Mouse (Mus musculus) limb, embryonic 11.5 days (tissue): ENCODE results near the gene Orc2. TPM values are rescaled to one million over a fixed set of nuclear protein-coding genes. Genes with fewer than 3 reads are reported as not detected.

Experiments used
- ATAC-seq: fragments of 200-750 bp; cut with Nextera tagmentation; 2 replicates; pipeline ENCODE4 v1.8.0; 2017; ENCODE audit warnings: low read depth; ENCODE audit not compliant: insufficient number of reproducible peaks, low FRiP score, low TSS enrichment
- DNase-seq: peaks from one replicate; pipeline ENCODE4 v3.0.0-alpha.2; 2015; ENCODE audit warnings: low spot score
- H3K27ac ChIP-seq: fragments of 300-500 bp; sonication (generic); replicated peaks from 2 replicates; pipeline ENCODE4 v1.5.1; 2014; ENCODE audit warnings: low read depth, mild to moderate bottlenecking, low read length
- H3K27me3 ChIP-seq: fragments of 300-500 bp; sonication (generic); 2 replicates; pipeline ENCODE4 v1.6.1; 2014; ENCODE audit warnings: mild to moderate bottlenecking, low read length, mixed read lengths; ENCODE audit not compliant: control insufficient read depth, insufficient read depth
- H3K36me3 ChIP-seq: fragments of 300-500 bp; sonication (generic); 2 replicates; pipeline ENCODE4 v1.6.1; 2014; ENCODE audit warnings: mild to moderate bottlenecking, low read length, moderate library complexity, mixed read lengths; ENCODE audit not compliant: control insufficient read depth, insufficient read depth
- H3K4me1 ChIP-seq: fragments of 300-500 bp; sonication (generic); 2 replicates; pipeline ENCODE4 v1.6.1; 2014; ENCODE audit warnings: low read length, mixed read lengths; ENCODE audit not compliant: control insufficient read depth, insufficient read depth
- H3K4me2 ChIP-seq: fragments of 300-500 bp; sonication (generic); 2 replicates; pipeline ENCODE4 v1.6.1; 2014; ENCODE audit warnings: low read depth, mild to moderate bottlenecking, moderate library complexity; ENCODE audit not compliant: severe bottlenecking
- H3K4me3 ChIP-seq: fragments of 300-500 bp; sonication (generic); 2 replicates; pipeline ENCODE4 v1.5.1; 2014; ENCODE audit warnings: low read depth, low read length
- H3K9ac ChIP-seq: fragments of 300-500 bp; sonication (generic); 2 replicates; pipeline ENCODE4 v1.6.1; 2014; ENCODE audit warnings: mild to moderate bottlenecking, low read length
- H3K9me3 ChIP-seq: fragments of 300-500 bp; sonication (generic); 2 replicates; pipeline ENCODE4 v1.6.1; 2016; ENCODE audit warnings: low read length; ENCODE audit not compliant: control insufficient read depth
- WGBS: fragments of 180-500 bp; shearing (Covaris S2); extraction: QIAGEN DNeasy Blood & Tissue Kit; methylation state at CpG from one replicate; pipeline ENCODE4 v1.1.7; 2014; 5-methylcytosine and 5-hydroxymethylcytosine counted together
- polyA plus RNA-seq: library from polyadenylated mRNA; unstranded; fragments of >200 nt; fragmentation: Nextera tagmentation; extraction: Ambion mirVana; gene quantifications from 2 replicates; pipeline ENCODE4 v1.2.1, GENCODE M21; 2014

Orc2 gene
- polyA plus RNA-seq, 1 experiment from 2014 or later: 53.6 TPM

DNA sequence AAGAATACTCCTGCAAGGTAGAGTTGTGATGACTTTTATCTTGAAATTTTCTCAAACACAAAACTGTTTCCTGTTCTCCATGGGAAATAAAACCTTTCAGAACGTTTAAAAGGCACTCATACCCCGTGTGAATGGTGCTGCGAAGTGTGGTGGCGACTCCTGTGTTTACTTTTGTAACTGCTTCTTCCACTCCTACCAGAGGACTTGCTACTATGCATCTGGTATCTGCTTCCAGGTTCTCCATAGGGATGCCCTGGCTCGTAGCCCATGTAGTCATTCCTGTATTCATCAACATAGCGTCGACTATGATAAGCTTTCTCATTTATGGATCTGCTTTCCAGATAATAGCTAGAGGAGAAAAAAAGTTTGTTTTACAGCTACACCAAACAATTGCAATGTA lies 83.9 kb downstream of the Orc2 start:
- peaks cover 26% of the 10 kb centered on the region for H3K36me3 ChIP-seq
- 81% methylated on average over 7 of the region's 7 CpGs for WGBS
- no peak overlapping the region for H3K27ac ChIP-seq
- no peak for DNase-seq
- H3K9me3 ChIP-seq: no peaks in the 10 kb centered on the region
- 0 out of 2 replicates have a peak, but pooled peaks cover 4% of the 10 kb centered on the region for H3K4me1 ChIP-seq
- no peak overlapping the region for H3K9ac ChIP-seq
- H3K27me3 ChIP-seq: no peaks in the 10 kb centered on the region
- no peak overlapping the region for H3K4me2 ChIP-seq
- ATAC-seq: no peak
- H3K4me3 ChIP-seq: no peak overlapping the region

DNA sequence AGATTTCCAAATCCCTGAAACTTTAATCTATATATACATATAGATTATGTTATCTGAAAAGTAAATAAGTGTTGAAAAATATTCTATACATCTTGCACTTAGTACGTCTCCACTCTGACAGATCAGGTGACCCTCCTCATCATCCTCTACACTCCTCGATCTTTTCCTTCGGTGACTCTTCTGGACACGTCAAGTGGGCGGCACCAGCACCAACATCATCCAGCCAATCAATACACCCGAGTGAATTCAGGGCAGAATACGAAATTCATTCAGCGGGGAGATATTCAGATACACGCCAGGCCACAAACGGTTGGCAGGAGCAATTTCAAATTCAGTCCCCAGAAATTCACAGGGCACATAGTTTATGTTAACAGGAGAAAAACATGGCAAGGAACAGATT lies 84.9 kb downstream of the Orc2 start:
- H3K9ac ChIP-seq: no peak overlapping the region
- 94% methylated on average over 10 of the region's 10 CpGs for WGBS
- no peak for DNase-seq

DNA sequence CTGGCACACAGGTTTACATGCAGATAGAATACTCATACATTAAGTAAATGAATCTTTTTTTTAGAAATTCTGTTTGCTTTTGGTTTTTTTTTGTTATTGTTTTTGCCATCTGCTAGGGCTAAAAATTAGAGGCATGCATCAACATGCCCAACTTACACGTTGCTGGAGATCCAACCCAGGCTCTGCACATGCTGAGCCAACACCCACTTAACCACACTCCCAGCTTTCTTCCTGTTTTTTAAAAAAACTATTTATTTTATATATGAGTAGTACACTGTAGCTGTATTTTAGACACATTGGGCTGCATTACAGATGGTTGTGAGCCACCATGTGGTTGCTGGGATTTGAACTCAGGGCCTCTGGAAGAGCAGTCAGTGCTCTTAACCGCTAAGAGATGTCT lies 88.9 kb downstream of the Orc2 start:
- no peak overlapping the region for H3K4me3 ChIP-seq
- 92% methylated on average over 2 of the region's 2 CpGs for WGBS
- no peak overlapping the region for H3K9ac ChIP-seq
- H3K36me3 ChIP-seq: peaks cover 48% of the 10 kb centered on the region
- no peaks in the 10 kb centered on the region for H3K27me3 ChIP-seq
- ATAC-seq (no peak), DNase-seq (no peak)
- H3K27ac ChIP-seq: no peak overlapping the region
- no peaks in the 10 kb centered on the region for H3K9me3 ChIP-seq
- no peak overlapping the region for H3K4me2 ChIP-seq
- H3K4me1 ChIP-seq: 0 out of 2 replicates have a peak, but pooled peaks cover 2% of the 10 kb centered on the region

More for the DNA sequence above, 84.9 kb downstream of the Orc2 start:
- H3K4me3 ChIP-seq: no peak overlapping the region
- no peak for ATAC-seq
- H3K9me3 ChIP-seq: no peaks in the 10 kb centered on the region
- H3K27ac ChIP-seq: no peak overlapping the region
- H3K4me1 ChIP-seq: 0 out of 2 replicates have a peak, but pooled peaks cover 4% of the 10 kb centered on the region
- H3K4me2 ChIP-seq: no peak overlapping the region
- H3K27me3 ChIP-seq: no peaks in the 10 kb centered on the region
- H3K36me3 ChIP-seq: peaks cover 27% of the 10 kb centered on the region

DNA sequence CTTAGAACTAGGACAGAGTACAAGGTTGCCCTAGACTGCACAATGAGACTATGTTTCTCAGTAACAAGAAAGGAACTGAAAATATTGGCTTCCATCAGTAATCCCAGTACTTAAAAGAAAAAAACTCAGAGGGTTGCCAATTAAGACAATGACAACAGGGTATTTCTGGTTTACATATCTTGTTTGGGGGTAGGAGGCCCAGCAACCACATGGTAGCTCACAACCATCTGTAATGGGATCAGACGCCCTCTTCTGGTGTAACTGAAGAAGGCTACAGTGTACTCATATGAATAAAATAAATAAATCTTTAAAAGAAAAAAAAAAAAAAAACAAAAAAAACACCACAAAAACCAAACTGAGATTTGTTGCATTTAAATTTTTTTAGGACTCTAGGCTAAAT lies 89.5 kb downstream of the Orc2 start:
- ATAC-seq: no peak
- H3K27me3 ChIP-seq: no peaks in the 10 kb centered on the region
- no peaks in the 10 kb centered on the region for H3K4me1 ChIP-seq
- H3K36me3 ChIP-seq: peaks cover 46% of the 10 kb centered on the region
- DNase-seq: no peak
- no peak overlapping the region for H3K27ac ChIP-seq
- no peak overlapping the region for H3K4me2 ChIP-seq
- no peak overlapping the region for H3K4me3 ChIP-seq
- H3K9me3 ChIP-seq: no peaks in the 10 kb centered on the region
- no peak overlapping the region for H3K9ac ChIP-seq
- WGBS: 46% methylated on average over 1 of the region's 1 CpGs

Other genes with a start within 250 kb of the Orc2 start
- gene Aox2, start 226.8 kb downstream of the Orc2 start, polyA plus RNA-seq: 0.09 TPM in 1 of 2 replicates, not detected in the other
- gene Bzw1, start 112.2 kb downstream of the Orc2 start, polyA plus RNA-seq: 499 and 502 TPM in 2 replicates
- gene Clk1, start 81.0 kb downstream of the Orc2 start, polyA plus RNA-seq: 166 and 176 TPM in 2 replicates
- gene Nif3l1, start 60.0 kb downstream of the Orc2 start, polyA plus RNA-seq: 68.4 and 68.8 TPM in 2 replicates
- 57.2 and 64.1 TPM in 2 replicates for gene Ppil3, start 59.6 kb downstream of the Orc2 start, polyA plus RNA-seq
- gene Fam126b, start 81.2 kb upstream of the Orc2 start, polyA plus RNA-seq: 6.5 and 7.0 TPM in 2 replicates
- 144 and 149 TPM in 2 replicates for gene Ndufb3, start 81.3 kb upstream of the Orc2 start, polyA plus RNA-seq
- gene Als2cr12, start 190.9 kb upstream of the Orc2 start, polyA plus RNA-seq: not detected in 2 replicates
- gene Cflar, start 206.4 kb upstream of the Orc2 start, polyA plus RNA-seq: 25.6 and 27.4 TPM in 2 replicates